Mouse (Mus musculus): ENCODE results near the gene Bmp8a.

GRCm38 (mm10) chr4:123306999-123307398 is 36.1 kb downstream of the Bmp8a start:
- no peak for TF ChIP-seq POLR2A (IDR thresholded peaks at IDR 0.05; ENCODE audit: low read depth, low read length)
- no peak for TF ChIP-seq CTCF (conservative IDR thresholded peaks at IDR 0.05; ENCODE audit: insufficient read depth, insufficient read length, low read depth, low read length)
